Mouse (Mus musculus): ENCODE results near the gene Chfr. TPM values are rescaled to one million over a fixed set of nuclear protein-coding genes. Genes with fewer than 3 reads are reported as not detected.

Gene Chfr
- polyA plus RNA-seq, 1 experiment from 2014 or later: 32.6 TPM

DNA sequence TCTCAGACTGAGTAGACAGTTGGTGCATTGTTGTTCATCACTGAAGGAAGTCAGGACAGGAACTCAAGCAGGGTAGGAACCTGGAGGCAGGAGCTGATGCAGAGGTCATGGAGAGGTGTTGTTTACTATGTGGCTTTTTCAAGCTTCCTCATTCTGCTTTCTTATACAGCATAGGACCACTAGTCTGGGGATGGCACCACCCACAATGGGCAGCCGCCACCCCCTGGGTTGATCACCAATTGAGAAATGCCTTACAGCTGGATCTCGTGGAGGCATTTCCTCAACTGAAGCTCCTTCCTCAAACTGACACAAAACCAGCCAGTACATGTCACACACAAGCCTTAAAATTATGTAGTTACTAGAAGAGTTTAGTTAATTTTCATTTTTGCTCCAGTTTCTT lies 75.7 kb downstream of the Chfr start:
- WGBS: 83% methylated on average over 2 of the region's 2 CpGs
- Histone ChIP-seq H3K4me3 (replicated peaks) (no peak overlapping the region), H3K27ac (no peak overlapping the region), H3K27me3 (replicated peaks) (no peaks in the 10 kb centered on the region), H3K9me3 (no peaks in the 10 kb centered on the region), H3K4me1 (no peaks in the 10 kb centered on the region), H3K9ac (no peak overlapping the region), H3K36me3 (peaks cover 46% of the 10 kb centered on the region), H3K4me2 (no peak overlapping the region)
- ATAC-seq (ENCODE audit: insufficient read depth, low FRiP score, low read depth): no peak

GRCm38 (mm10) chr5:110216780-110217179 lies 81.1 kb downstream of the Chfr start:
- Histone ChIP-seq H3K4me3 (replicated peaks) (no peak overlapping the region), H3K36me3 (peaks cover 54% of the 10 kb centered on the region), H3K27me3 (replicated peaks) (no peaks in the 10 kb centered on the region), H3K9me3 (no peaks in the 10 kb centered on the region), H3K27ac (no peak overlapping the region), H3K9ac (no peak overlapping the region), H3K4me1 (no peaks in the 10 kb centered on the region), H3K4me2 (no peak overlapping the region)
- no peak for ATAC-seq (ENCODE audit: insufficient read depth, low FRiP score, low read depth)
- WGBS: 93% methylated on average over 3 of the region's 3 CpGs

DNA sequence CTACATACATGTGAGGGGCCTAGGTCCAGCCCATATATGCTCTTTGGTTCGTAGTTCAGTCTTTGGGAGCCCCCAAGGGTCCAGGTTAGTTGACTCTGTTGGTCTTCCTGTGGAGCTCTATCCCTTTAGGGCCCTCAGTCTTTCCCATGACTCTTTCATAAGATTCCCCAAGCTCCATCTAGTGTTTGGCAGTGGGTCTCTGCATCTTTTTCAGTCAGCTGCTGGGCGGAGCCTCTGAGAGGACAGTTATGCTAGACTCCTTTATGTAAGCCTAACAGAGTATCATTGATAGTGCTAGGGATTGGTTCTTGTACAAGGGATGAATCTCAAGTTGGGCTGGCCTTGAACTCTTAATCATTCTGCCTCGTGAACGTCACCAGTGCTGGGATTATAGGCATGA lies 84.7 kb downstream of the Chfr start:
- Histone ChIP-seq H3K36me3 (peaks cover 58% of the 10 kb centered on the region), H3K4me3 (replicated peaks) (no peak overlapping the region), H3K9ac (no peak overlapping the region), H3K27me3 (replicated peaks) (no peaks in the 10 kb centered on the region), H3K4me1 (no peaks in the 10 kb centered on the region), H3K27ac (no peak overlapping the region), H3K4me2 (no peak overlapping the region), H3K9me3 (no peaks in the 10 kb centered on the region)
- no peak for ATAC-seq (ENCODE audit: insufficient read depth, low FRiP score, low read depth)
- WGBS: 96% methylated on average over 4 of the region's 4 CpGs

Other genes with a start within 250 kb of the Chfr start
- gene Gm15446, start 212.4 kb upstream of the Chfr start, polyA plus RNA-seq (2015; fragmentation: Nextera tagmentation; extraction: Ambion mirVana): 0.54 and 0.61 TPM in 2 replicates
- gene Zfp932, start 139.3 kb upstream of the Chfr start, polyA plus RNA-seq (2015; fragmentation: Nextera tagmentation; extraction: Ambion mirVana): 22.7 and 23.3 TPM in 2 replicates
- 2.8 and 4.6 TPM in 2 replicates for gene Gm17655, start 63.3 kb upstream of the Chfr start, polyA plus RNA-seq (2015; fragmentation: Nextera tagmentation; extraction: Ambion mirVana)
- gene Gm35315, start 41.4 kb upstream of the Chfr start, polyA plus RNA-seq (2015; fragmentation: Nextera tagmentation; extraction: Ambion mirVana): 1.6 and 1.8 TPM in 2 replicates
- 1.1 TPM in 2 replicates for gene Plcxd1, start 35.9 kb upstream of the Chfr start, polyA plus RNA-seq (2015; fragmentation: Nextera tagmentation; extraction: Ambion mirVana)
- gene Gtpbp6, start 27.6 kb upstream of the Chfr start, polyA plus RNA-seq (2015; fragmentation: Nextera tagmentation; extraction: Ambion mirVana): 28.7 and 32.3 TPM in 2 replicates
- gene Zfp605, start 25.8 kb upstream of the Chfr start, polyA plus RNA-seq (2015; fragmentation: Nextera tagmentation; extraction: Ambion mirVana): 5.4 TPM in 2 replicates
- 18.9 and 19.3 TPM in 2 replicates for gene Golga3, start 40.9 kb downstream of the Chfr start, polyA plus RNA-seq (2015; fragmentation: Nextera tagmentation; extraction: Ambion mirVana)
- gene Ankle2, start 95.2 kb downstream of the Chfr start, polyA plus RNA-seq (2015; fragmentation: Nextera tagmentation; extraction: Ambion mirVana): 23.8 and 24.8 TPM in 2 replicates
- gene Pgam5, start 134.1 kb downstream of the Chfr start, polyA plus RNA-seq (2015; fragmentation: Nextera tagmentation; extraction: Ambion mirVana): 50.2 and 55.4 TPM in 2 replicates
- 10.5 and 11.1 TPM in 2 replicates for gene Pxmp2, start 150.3 kb downstream of the Chfr start, polyA plus RNA-seq (2015; fragmentation: Nextera tagmentation; extraction: Ambion mirVana)
- gene Pole, start 150.5 kb downstream of the Chfr start, polyA plus RNA-seq (2015; fragmentation: Nextera tagmentation; extraction: Ambion mirVana): 24.0 and 28.8 TPM in 2 replicates
- gene P2rx2, start 207.4 kb downstream of the Chfr start, polyA plus RNA-seq (2015; fragmentation: Nextera tagmentation; extraction: Ambion mirVana): 0.70 and 0.73 TPM in 2 replicates
- gene Lrcol1, start 208.9 kb downstream of the Chfr start, polyA plus RNA-seq (2015; fragmentation: Nextera tagmentation; extraction: Ambion mirVana): not detected in 2 replicates